Mouse (Mus musculus) yolk sac, embryonic 10.5 days (tissue): ENCODE data around the gene Tas2r136.
A peak's percentile ranks its signal among the peaks of the same experiment; 100 is the strongest.

ENCODE experiments used
- DNase-seq: peaks from one replicate; pipeline ENCODE4 v3.0.0-alpha.2; 2017; ENCODE audit warnings: low spot score

Tas2r136 gene

DNA sequence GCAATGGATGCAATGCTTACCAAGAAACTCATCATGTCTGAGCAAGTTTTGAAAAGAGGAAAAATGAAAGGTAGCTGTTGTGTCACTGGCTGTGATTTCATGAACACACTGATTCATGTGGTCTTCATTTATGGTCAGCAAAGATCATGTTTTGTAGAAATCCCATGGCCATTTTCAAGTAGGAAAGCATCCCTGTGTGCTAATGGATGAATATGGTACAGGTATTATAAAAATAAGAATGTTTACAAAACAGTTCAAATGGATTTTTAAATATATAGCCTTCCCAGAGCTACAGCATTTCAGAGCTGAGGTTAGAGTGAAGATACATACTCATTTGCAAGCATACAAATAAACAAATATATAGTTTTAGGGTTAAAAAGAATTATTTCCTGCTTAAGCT, at the start of gene Tas2r136:
Gene Tas2r136, minus strand, starts transcription at position 101 of the 400 bp plus-strand sequence.
- no peak for DNase-seq

DNA sequence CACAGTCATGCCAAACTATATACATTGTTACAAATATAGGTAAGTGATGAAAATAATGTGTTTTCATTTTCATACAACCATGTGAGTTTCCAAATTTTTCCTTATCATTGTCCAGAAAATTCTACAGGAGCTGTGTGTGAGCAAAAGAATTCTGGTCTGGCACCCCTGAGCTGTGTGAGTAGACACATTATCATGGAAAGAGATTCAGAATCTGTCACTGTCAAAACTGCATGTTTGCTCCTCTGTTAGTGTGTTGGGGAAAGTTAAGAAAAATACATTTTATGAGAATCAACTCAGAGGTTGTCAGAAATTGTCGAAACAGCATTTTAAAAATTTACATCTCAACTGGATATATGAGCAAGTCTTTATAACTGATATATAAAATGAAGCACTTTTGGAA, 24.6 kb upstream of the Tas2r136 start, which contains the start of gene Tas2r117:
Gene Tas2r117, plus strand, starts transcription at position 301 of the 400 bp plus-strand sequence.
- no peak for DNase-seq

DNA sequence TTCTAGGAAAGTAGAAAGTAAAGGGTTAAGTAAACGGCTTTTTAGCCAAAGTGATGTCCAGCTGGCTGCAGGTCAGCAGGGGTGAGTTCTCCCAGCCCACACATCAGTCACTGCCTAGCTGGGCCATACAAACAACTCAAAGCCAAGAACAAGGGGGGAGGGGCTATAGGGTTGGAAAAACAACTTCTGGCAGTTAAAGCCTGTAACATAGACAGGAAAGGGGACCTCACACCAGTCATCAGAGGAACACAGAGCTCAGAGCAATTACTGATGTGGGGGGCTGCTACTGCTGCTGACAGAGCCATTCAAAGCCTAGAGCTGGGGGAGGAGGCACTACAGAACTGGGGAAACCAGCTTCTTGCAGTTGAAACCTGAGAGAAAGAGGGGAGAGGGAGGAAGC, 17.4 kb upstream of the Tas2r136 start:
- peak; percentile 18 for DNase-seq

DNA sequence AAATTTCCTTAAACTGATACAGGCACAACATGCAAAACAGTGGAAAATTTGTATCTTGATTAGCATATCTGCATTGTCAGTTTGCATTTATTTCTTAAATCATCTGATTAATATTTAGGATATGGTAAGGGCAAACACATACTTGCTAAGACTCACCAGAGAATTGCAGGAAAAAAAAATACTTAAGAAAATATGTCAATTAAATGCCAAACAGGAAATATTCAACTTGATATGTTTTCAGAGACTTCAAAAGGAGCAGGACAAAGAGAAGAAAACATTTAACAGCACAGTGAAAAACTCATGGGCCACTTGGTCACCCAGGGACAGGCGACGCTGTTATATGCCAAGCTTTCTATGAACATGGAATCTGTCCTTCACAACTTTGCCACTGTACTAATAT, 16.1 kb downstream of the Tas2r136 start, which contains the start of gene Tas2r102:
Gene Tas2r102, plus strand, starts transcription at position 301 of the 400 bp plus-strand sequence.
- DNase-seq: no peak

DNA sequence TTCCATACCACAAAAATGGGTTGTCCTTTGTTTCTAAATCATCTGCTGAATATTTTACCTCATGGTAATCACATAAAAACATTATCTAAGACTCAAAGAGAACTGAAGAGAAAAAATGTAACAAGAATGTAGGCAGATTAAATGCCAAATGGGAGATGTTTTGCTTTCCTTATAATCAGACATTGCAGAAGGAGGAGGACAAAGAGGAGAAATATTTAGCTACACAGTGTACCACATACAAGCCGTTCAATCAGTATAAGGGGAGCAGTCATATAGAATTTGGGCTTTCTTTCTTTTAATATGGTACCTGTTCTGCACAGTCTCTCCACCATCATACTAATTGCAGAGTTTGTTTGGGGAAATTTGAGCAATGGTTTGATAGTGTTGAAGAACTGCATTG, 23.5 kb downstream of the Tas2r136 start, which contains the start of gene Tas2r124:
Gene Tas2r124, plus strand, starts transcription at position 301 of the 400 bp plus-strand sequence.
- DNase-seq: no peak

DNA sequence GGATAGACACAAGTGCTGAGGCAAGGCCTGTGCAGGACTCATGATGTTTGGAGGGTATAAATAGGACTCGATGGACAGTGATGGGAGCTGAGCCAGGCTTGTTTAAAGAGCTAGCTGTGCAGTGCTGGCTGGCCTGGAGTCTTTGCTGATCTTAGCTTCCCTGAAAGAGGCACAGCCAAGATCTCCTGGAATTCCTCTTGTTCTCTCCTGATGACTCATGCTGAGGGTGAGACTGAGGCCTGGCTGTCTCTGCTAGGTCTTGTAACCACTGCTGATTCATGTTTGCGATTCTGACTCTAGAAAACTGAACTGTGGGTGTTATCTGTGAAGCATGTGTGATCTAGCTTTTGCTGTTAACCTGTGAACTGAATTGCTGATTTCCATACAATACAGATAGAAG, 27.8 kb downstream of the Tas2r136 start:
- DNase-seq: no peak

DNA sequence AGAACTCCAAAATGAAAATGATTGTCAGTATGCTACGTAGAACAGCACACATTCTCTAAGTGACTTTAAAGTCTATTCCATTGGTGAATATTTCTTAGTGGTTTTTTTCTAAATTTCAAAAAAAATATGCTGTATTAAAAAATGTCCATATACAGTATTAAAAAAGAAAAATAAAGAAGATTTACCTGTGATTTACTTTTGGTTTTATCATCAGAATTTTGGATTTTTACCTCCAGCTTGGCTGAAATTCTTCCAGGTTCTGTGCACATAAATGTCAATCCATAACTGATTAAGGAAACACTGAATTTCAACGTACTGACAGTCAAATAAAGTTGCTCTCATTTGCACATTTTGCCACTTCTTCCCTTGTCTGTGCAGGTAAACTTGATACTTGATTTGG, 40.0 kb downstream of the Tas2r136 start, which contains the start of gene Tas2r115:
Gene Tas2r115, minus strand, starts transcription at position 101 of the 400 bp plus-strand sequence.
- DNase-seq: no peak
